Mouse (Mus musculus) thymus, adult 2 months (tissue): ENCODE results near the gene Adal. TPM values are rescaled to one million over a fixed set of nuclear protein-coding genes. Genes with fewer than 3 reads are reported as not detected.
"Not testable (repeated sequence)": the region's sequence is repeated elsewhere in the genome, so short reads cannot be mapped to it uniquely, and the experiment has no call there.

Experiments used
- DNase-seq: peaks from one replicate; pipeline ENCODE4 v3.0.0; 2021
- H3K27ac ChIP-seq: fragments of 200-500 bp; 2 replicates; pipeline ENCODE4 v1.5.1; 2012; ENCODE audit warnings: low read length, control low read depth; ENCODE audit not compliant: control insufficient read depth, insufficient read depth
- H3K27me3 ChIP-seq: fragments of 200-500 bp; 2 replicates; pipeline ENCODE4 v1.6.1; 2012; ENCODE audit warnings: mild to moderate bottlenecking, low read length, moderate library complexity, mixed read lengths; ENCODE audit not compliant: control insufficient read depth, insufficient read depth
- H3K36me3 ChIP-seq: fragments of 200-500 bp; 2 replicates; pipeline ENCODE4 v1.6.1; 2012; ENCODE audit warnings: mild to moderate bottlenecking, low read length, moderate library complexity; ENCODE audit not compliant: control insufficient read depth, insufficient read depth
- H3K4me1 ChIP-seq: fragments of 200-500 bp; replicated peaks from 2 replicates; pipeline ENCODE4 v1.6.1; 2012; ENCODE audit warnings: low read length; ENCODE audit not compliant: control insufficient read depth, insufficient read depth
- H3K4me3 ChIP-seq: fragments of 200-500 bp; 2 replicates; pipeline ENCODE4 v1.5.1; 2012; ENCODE audit warnings: mild to moderate bottlenecking, low read length, control low read depth, moderate library complexity; ENCODE audit not compliant: control insufficient read depth, insufficient read depth
- CTCF ChIP-seq: fragments of 200-500 bp; IDR thresholded peaks from 2 replicates; pipeline ENCODE4 v1.5.1; 2012; ENCODE audit warnings: mild to moderate bottlenecking, control low read depth, low read length, moderate library complexity, borderline replicate concordance; ENCODE audit not compliant: control insufficient read depth, poor library complexity, insufficient read depth; ENCODE audit errors: extremely low read depth
- POLR2A ChIP-seq: fragments of 200-500 bp; IDR thresholded peaks from 2 replicates; pipeline ENCODE4 v1.6.1; 2012; ENCODE audit warnings: mild to moderate bottlenecking, low read length, control low read depth, moderate library complexity; ENCODE audit not compliant: control insufficient read depth, poor library complexity, insufficient read depth; ENCODE audit errors: extremely low read depth
- whole genome bisulfite sequencing: fragments of 180-500 bp; shearing (Covaris S2); methylation state at CpG from one replicate; pipeline ENCODE4 v1.1.7; 2018; 5-methylcytosine and 5-hydroxymethylcytosine counted together
- polyA plus RNA-seq: library from polyadenylated mRNA; depleted of rRNA; stranded (reverse); fragments of >200 nt; gene quantifications from 2 replicates; pipeline ENCODE4 v1.2.3, GENCODE M21; 2012; rRNA removed

Gene Adal
- polyA plus RNA-seq = 6.9 and 7.0 TPM in 2 replicates

DNA sequence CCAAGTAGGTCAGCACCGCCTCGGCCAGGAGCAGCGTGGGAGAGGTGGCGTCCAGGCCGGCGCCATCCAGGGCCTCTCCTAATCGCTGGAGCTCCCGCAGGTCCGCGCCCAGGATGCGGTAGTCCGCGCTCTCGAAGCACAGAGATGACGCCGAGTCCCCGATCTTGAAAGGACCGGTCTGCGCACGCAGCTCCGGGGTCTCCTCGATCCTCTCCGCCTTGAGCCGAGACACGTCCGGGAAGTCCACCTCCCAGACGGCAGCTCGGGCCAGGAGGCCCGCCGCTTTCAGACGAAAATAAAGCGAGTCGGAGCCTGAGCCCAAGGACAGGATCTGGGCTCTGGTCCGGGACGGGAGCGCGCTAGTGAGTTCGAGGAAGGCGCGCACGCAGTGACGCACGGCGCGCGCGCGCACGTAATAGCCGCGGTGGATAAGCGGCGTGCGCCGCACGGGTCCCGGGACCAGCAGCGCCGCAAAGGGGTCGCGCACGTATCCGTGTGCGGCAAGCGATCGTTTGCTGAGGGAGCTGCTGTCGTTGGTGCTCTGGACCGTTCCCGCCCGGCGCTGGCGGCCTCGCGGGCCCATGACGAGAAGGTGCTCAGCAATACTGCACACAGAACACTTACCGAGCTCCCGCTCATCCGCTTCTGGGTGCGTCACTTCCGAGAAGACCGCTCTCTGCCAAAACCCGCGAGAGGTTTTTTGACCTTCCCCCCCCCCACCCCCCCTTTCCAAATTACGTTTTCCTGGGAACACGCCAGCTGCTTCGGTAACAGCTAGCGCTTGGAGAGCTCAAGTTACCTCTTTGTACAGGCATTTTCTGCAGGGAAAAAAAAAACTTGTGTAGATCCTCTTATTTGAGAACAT is at the start of gene Adal, which contains the start of gene Lcmt2:
Gene Adal (plus strand): TSS at position 411 of the 865 bp plus-strand sequence.
Gene Lcmt2 (minus strand): TSS at position 636 of the 865 bp plus-strand sequence.
- peak; percentile 76 for TF ChIP-seq POLR2A
- TF ChIP-seq CTCF = no peak; the same call in 1 of the 2 replicates
- under 1% methylated on average over 87 of the region's 87 CpGs for WGBS
- Histone ChIP-seq H3K27me3 (no peaks in the 10 kb centered on the region), H3K27ac (peak within 1 kb of the TSS; percentile 90), H3K4me3 (peak within 1 kb of the TSS; percentile 93), H3K4me1 (peaks cover 13% of the 10 kb centered on the region), H3K36me3 (no peaks in the 10 kb centered on the region)
- DNase-seq = peak; percentile 88

DNA sequence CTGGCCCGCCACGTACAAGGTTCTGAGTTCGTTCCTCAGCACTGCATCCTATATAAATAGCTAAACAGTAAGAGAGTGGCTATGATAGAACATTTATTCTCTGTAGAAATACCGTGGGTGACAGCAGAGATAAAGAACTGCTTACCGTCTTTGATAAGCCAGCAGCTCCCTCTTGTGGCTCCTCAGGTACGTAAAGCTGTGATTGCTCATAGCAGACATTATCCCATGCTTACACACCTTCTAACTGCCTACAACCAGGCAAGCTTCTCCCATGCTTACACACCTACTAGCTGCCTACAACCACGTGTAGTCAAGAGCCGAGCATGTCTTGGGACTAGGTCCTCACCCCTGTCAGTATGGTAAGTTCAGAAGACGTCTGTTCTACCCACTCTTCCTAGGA is 38.2 kb upstream of the Adal start:
- no peak for TF ChIP-seq CTCF
- no peak for TF ChIP-seq POLR2A
- peak; percentile 45 for DNase-seq
- Histone ChIP-seq H3K27ac (no peak overlapping the region), H3K4me3 (no peak overlapping the region), H3K27me3 (no peaks in the 10 kb centered on the region; the same call in 1 of the 2 replicates), H3K36me3 (no peaks in the 10 kb centered on the region), H3K4me1 (no peaks in the 10 kb centered on the region)
- WGBS = 15% methylated on average over 9 of the region's 9 CpGs

DNA sequence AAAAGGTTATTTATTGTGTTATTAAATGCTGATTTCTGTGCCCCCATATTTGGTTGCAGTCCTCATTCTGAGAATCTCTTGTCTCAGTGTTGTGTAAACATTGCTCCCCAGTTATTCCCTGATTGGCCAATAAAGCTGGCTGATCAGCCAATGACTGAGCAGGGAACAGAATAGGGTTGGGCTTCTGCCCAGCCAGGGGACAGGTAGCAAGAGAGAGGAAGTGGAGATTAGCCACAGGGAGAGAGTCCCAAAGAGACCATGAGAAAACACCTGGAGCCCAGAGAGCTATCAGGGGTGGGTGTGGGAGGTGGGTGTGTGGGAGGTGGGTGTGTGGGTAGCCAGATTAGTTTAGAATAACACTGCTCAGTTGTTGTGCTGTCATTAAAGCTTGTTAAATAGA is 34.3 kb upstream of the Adal start:
- no peak for TF ChIP-seq POLR2A
- TF ChIP-seq CTCF = no peak
- no peak for DNase-seq
- H3K4me1 ChIP-seq = no peaks in the 10 kb centered on the region
- H3K36me3 ChIP-seq = no peaks in the 10 kb centered on the region
- H3K4me3 ChIP-seq = no peak overlapping the region
- H3K27ac ChIP-seq = no peak overlapping the region
- no peaks in the 10 kb centered on the region; the same call in 1 of the 2 replicates for H3K27me3 ChIP-seq

DNA sequence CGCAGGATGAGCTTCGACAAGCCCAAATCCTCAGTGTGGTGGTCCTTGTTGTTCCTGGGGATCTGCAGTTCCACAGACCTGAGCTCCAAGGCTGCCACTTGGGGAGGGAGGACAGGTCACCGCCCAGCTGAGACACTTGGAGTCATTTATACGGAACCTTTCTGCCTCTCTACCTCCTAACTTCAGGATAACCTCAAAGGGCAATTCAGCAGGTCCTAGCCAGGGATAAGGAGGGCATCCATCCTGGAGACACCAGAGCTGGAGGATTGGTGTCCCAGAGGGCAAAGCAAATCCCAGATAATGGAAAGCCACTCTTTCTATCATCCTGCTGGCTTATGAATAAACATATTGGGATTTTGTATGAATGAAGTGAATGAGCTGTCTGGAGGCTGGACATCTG is 30.5 kb upstream of the Adal start, which contains the start of gene Tgm7:
Gene Tgm7 (minus strand): TSS at position 101 of the 400 bp plus-strand sequence.
- Histone ChIP-seq H3K36me3 (no peaks in the 10 kb centered on the region), H3K27me3 (no peaks in the 10 kb centered on the region), H3K27ac (no peak within 1 kb of the TSS), H3K4me1 (no peaks in the 10 kb centered on the region), H3K4me3 (no peak within 1 kb of the TSS)
- WGBS = 98% methylated on average over 4 of the region's 4 CpGs
- TF ChIP-seq CTCF (no peak), POLR2A (no peak)
- DNase-seq = no peak

DNA sequence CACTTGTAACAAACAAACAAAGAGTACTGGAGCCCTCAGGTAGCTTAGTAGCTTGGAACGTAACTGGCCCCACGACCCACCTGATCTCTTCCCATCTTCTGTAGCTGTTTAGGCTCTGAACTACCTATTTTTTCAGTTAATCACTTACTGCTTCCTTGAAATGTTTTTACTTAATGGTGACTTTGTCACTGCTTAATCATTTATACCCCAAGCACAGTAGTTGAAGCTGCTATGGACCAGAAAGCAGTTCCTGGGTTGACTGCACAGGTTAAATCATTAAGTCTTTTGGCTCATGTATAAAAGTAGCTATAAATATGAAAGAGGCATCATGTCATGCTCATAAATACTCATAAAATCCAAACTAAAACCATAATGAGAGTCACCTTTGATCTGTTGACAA is 24.8 kb upstream of the Adal start:
- H3K27me3 ChIP-seq = no peaks in the 10 kb centered on the region
- no peak overlapping the region for H3K4me3 ChIP-seq
- no peak overlapping the region for H3K27ac ChIP-seq
- no peaks in the 10 kb centered on the region for H3K4me1 ChIP-seq
- DNase-seq = no peak
- TF ChIP-seq CTCF = no peak
- TF ChIP-seq POLR2A = no peak
- 93% methylated on average over 2 of the region's 2 CpGs for WGBS
- no peaks in the 10 kb centered on the region for H3K36me3 ChIP-seq

DNA sequence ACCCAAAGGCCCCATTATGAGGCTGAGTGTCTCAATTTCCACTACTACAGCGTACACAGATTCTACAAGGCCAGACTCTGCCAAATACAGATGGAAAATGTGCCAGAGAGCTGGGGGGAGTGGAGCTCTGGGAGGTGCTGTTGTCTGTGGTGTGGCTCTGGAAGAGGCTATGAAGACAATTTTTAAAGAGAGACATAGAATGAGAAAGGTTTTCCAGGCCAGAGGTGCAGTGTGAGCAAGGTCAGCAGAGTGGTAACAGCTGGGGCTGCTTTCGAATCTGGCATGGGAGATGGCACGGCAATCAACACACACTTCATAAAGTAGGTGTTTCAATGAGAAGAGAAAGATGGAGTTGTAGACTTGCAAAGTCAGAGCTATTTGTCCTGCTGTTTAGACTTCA is 21.0 kb upstream of the Adal start:
- no peak for TF ChIP-seq CTCF
- TF ChIP-seq POLR2A = no peak
- H3K4me3 ChIP-seq = no peak overlapping the region
- no peaks in the 10 kb centered on the region for H3K4me1 ChIP-seq
- no peak for DNase-seq
- H3K27ac ChIP-seq = no peak overlapping the region
- H3K27me3 ChIP-seq = no peaks in the 10 kb centered on the region
- WGBS = 97% methylated on average over 3 of the region's 3 CpGs
- H3K36me3 ChIP-seq = no peaks in the 10 kb centered on the region

DNA sequence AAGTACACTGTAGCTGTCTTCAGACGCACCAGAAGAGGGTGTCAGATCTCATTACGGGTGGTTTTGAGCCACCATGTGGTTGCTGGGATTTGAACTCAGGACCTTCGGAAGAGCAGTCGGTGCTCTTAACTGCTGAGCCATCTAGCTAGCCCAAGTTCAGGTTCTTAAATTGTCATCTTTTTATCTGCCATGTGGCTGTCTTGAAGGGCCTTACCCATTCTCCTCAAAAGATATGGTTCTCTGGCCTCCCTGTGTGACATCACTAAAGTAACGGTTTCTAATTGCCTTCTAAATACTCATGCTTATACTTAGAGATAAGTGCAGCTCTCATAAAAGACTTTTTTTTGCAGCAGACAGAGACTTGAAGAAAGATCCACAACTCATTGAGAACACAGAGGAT is 13.9 kb upstream of the Adal start:
- WGBS = 99% methylated on average over 5 of the region's 5 CpGs
- not testable (repeated sequence) for H3K4me3 ChIP-seq, H3K27ac ChIP-seq, H3K36me3 ChIP-seq, DNase-seq, H3K4me1 ChIP-seq, H3K27me3 ChIP-seq
